Mouse (Mus musculus) inflammation-experienced regulatory T-cells, adult 6 months (primary cell): ENCODE data around the gene Ppp1r15a. TPM values are rescaled to one million over a fixed set of nuclear protein-coding genes. Genes with fewer than 3 reads are reported as not detected.
"Not testable (repeated sequence)": the region's sequence is repeated elsewhere in the genome, so short reads cannot be mapped to it uniquely, and the experiment has no call there.

ENCODE experiments used
- ATAC-seq: one replicate; pipeline ENCODE4 v1.8.0; 2017
- polyA plus RNA-seq, 3 experiments: library from polyadenylated mRNA; unstranded; fragments of 100-300 nt; shearing (Covaris generic); gene quantifications; one replicate each; pipeline ENCODE4 v1.2.1; 2017

The Ppp1r15a gene
- polyA plus RNA-seq, 3 experiments from 2014 or later: 30.4 to 76.6 (median 56.4) TPM

- ATAC-seq: no peak
Measured at GRCm38 (mm10) chr7:45518618-45519017, 7.5 kb downstream of the Ppp1r15a start.

GRCm38 (mm10) chr7:45516846-45517245 lies 9.2 kb downstream of the Ppp1r15a start:
- ATAC-seq: not testable (repeated sequence)

GRCm38 (mm10) chr7:45515436-45515835 lies 10.6 kb downstream of the Ppp1r15a start:
- ATAC-seq: no peak

- ATAC-seq: no peak
Measured at GRCm38 (mm10) chr7:45514411-45514810, 11.7 kb downstream of the Ppp1r15a start.

GRCm38 (mm10) chr7:45509912-45510787 lies 15.9 kb downstream of the Ppp1r15a start, which contains the start of gene Nucb1:
TSS of gene Nucb1 (minus strand) at chr7:45510406.
- ATAC-seq: peak; percentile 92

- ATAC-seq: peak; percentile 20
Measured at GRCm38 (mm10) chr7:45509181-45509882, 16.7 kb downstream of the Ppp1r15a start.

GRCm38 (mm10) chr7:45508561-45508960 lies 17.5 kb downstream of the Ppp1r15a start:
- ATAC-seq: no peak

- no peak for ATAC-seq
Measured at GRCm38 (mm10) chr7:45507583-45507982, 18.5 kb downstream of the Ppp1r15a start.

GRCm38 (mm10) chr7:45498427-45498826 lies 27.6 kb downstream of the Ppp1r15a start:
- no peak for ATAC-seq

GRCm38 (mm10) chr7:45494548-45494947 lies 31.5 kb downstream of the Ppp1r15a start:
- ATAC-seq: no peak

- ATAC-seq: no peak
Measured at GRCm38 (mm10) chr7:45492951-45493350, 33.1 kb downstream of the Ppp1r15a start.

- no peak for ATAC-seq
Measured at GRCm38 (mm10) chr7:45492225-45492844, 33.7 kb downstream of the Ppp1r15a start.

GRCm38 (mm10) chr7:45491264-45491663 lies 34.8 kb downstream of the Ppp1r15a start:
- no peak for ATAC-seq

GRCm38 (mm10) chr7:45490822-45491221 lies 35.2 kb downstream of the Ppp1r15a start:
- ATAC-seq: no peak

- no peak for ATAC-seq
Measured at GRCm38 (mm10) chr7:45489578-45489977, 36.5 kb downstream of the Ppp1r15a start.

GRCm38 (mm10) chr7:45488293-45489204 lies 37.5 kb downstream of the Ppp1r15a start, which contains the start of gene Dhdh:
TSS of gene Dhdh (minus strand) at chr7:45488805.
- ATAC-seq: peak; percentile 46

- ATAC-seq: no peak
Measured at GRCm38 (mm10) chr7:45487861-45488292, 38.2 kb downstream of the Ppp1r15a start.

GRCm38 (mm10) chr7:45486761-45487415 lies 39.2 kb downstream of the Ppp1r15a start, which contains the start of gene Gm45808:
TSS of gene Gm45808 (minus strand) at chr7:45486811.
- no peak for ATAC-seq

GRCm38 (mm10) chr7:45486158-45486557 lies 39.9 kb downstream of the Ppp1r15a start:
- ATAC-seq: no peak

GRCm38 (mm10) chr7:45484985-45485384 lies 41.1 kb downstream of the Ppp1r15a start:
- not testable (repeated sequence) for ATAC-seq

- ATAC-seq: no peak
Measured at GRCm38 (mm10) chr7:45482166-45482565, 43.9 kb downstream of the Ppp1r15a start.
